Mouse (Mus musculus) c-Kit-positive CD71-positive TER-119-negative erythroid progenitor cells, embryonic 14.5 days (primary cell): ENCODE measurements at regions not wholly inside any gene's neighbourhood (a gene's known extent, or its start where the extent isn't known, plus 50 kb on each side); places are given as distances from the start of the nearest gene placed in this dataset.

Experiments
- DNase-seq: peaks from one replicate; pipeline ENCODE4 v3.0.0-alpha.2; 2013; ENCODE audit warnings: low read depth

GRCm38 (mm10) chr9:47439506-47439905, 90.5 kb upstream of the Cadm1 start:
- no peak for DNase-seq

- DNase-seq = no peak
Measured at GRCm38 (mm10) chr9:47440128-47440527, 89.8 kb upstream of the Cadm1 start.

GRCm38 (mm10) chr9:47441155-47441554, 88.8 kb upstream of the Cadm1 start:
- DNase-seq = no peak

- DNase-seq = no peak
Measured at GRCm38 (mm10) chr9:47444168-47444567, 85.8 kb upstream of the Cadm1 start.

- no peak for DNase-seq
Measured at GRCm38 (mm10) chr9:47444752-47445151, 85.2 kb upstream of the Cadm1 start.

GRCm38 (mm10) chr9:47445332-47445731, 84.6 kb upstream of the Cadm1 start:
- no peak for DNase-seq

GRCm38 (mm10) chr9:47452752-47453151, 77.2 kb upstream of the Cadm1 start:
- DNase-seq = no peak

GRCm38 (mm10) chr9:47458721-47459418, 71.1 kb upstream of the Cadm1 start:
- no peak for DNase-seq

GRCm38 (mm10) chr9:47459461-47460049, 70.4 kb upstream of the Cadm1 start:
- no peak for DNase-seq

GRCm38 (mm10) chr9:47460241-47460640, 69.7 kb upstream of the Cadm1 start:
- no peak for DNase-seq

- DNase-seq = no peak
Measured at GRCm38 (mm10) chr9:47461915-47462314, 68.1 kb upstream of the Cadm1 start.

GRCm38 (mm10) chr9:47466767-47467166, 63.2 kb upstream of the Cadm1 start:
- DNase-seq = no peak

- DNase-seq = no peak
Measured at GRCm38 (mm10) chr9:47467815-47468214, 62.2 kb upstream of the Cadm1 start.

GRCm38 (mm10) chr9:47469576-47469975, 60.4 kb upstream of the Cadm1 start:
- DNase-seq = no peak

GRCm38 (mm10) chr9:47470741-47471140, 59.2 kb upstream of the Cadm1 start:
- DNase-seq = no peak

- no peak for DNase-seq
Measured at GRCm38 (mm10) chr9:47471767-47472420, 58.1 kb upstream of the Cadm1 start.

GRCm38 (mm10) chr9:47473776-47474365, 56.1 kb upstream of the Cadm1 start:
- no peak for DNase-seq

- DNase-seq = no peak
Measured at GRCm38 (mm10) chr9:47474776-47475175, 55.2 kb upstream of the Cadm1 start.

GRCm38 (mm10) chr9:47477889-47478288, 52.1 kb upstream of the Cadm1 start:
- DNase-seq = no peak
